Mouse (Mus musculus) cortical plate, adult 2 months (tissue): ENCODE measurements around the gene Msx3.

Experiments
- CTCF ChIP-seq: fragments of 200-500 bp; IDR thresholded peaks from 2 replicates; pipeline ENCODE4 v1.5.1; 2011; ENCODE audit warnings: mild to moderate bottlenecking, control low read depth, low read length; ENCODE audit not compliant: insufficient read depth; ENCODE audit errors: extremely low read depth
- POLR2A ChIP-seq: fragments of 200-500 bp; IDR thresholded peaks from 2 replicates; pipeline ENCODE4 v1.6.1; 2011; ENCODE audit warnings: mild to moderate bottlenecking, low read length, control low read depth; ENCODE audit not compliant: insufficient read depth; ENCODE audit errors: extremely low read depth

GRCm38 (mm10) chr7:140094954-140095353, 46.1 kb upstream of the Msx3 start:
- TF ChIP-seq POLR2A (no peak), CTCF (no peak)
